Mouse (Mus musculus) forebrain, postnatal 0 days (tissue): ENCODE measurements around the gene Tmem37. TPM values are rescaled to one million over a fixed set of nuclear protein-coding genes. Genes with fewer than 3 reads are reported as not detected.

Experiments
- ATAC-seq: fragments of 200-750 bp; cut with Nextera tagmentation; 2 replicates; pipeline ENCODE4 v1.8.0; 2017; ENCODE audit warnings: mild to moderate bottlenecking, moderate library complexity
- DNase-seq: peaks from one replicate; pipeline ENCODE4 v3.0.0-alpha.2; 2015
- H3K27ac ChIP-seq: fragments of 300-500 bp; sonication (generic); 2 replicates; pipeline ENCODE4 v1.5.1; 2014; ENCODE audit warnings: low read depth, mild to moderate bottlenecking, antibody characterized with exemption, low read length, moderate library complexity, mixed read lengths
- H3K27me3 ChIP-seq: fragments of 300-500 bp; sonication (generic); 2 replicates; pipeline ENCODE4 v1.6.1; 2014; ENCODE audit warnings: mild to moderate bottlenecking, low read length, mixed read lengths; ENCODE audit not compliant: insufficient read depth
- H3K36me3 ChIP-seq: fragments of 300-500 bp; sonication (generic); 2 replicates; pipeline ENCODE4 v1.6.1; 2014; ENCODE audit warnings: mild to moderate bottlenecking, moderate library complexity; ENCODE audit not compliant: insufficient read depth
- H3K4me1 ChIP-seq: fragments of 300-500 bp; sonication (generic); 2 replicates; pipeline ENCODE4 v1.6.1; 2014; ENCODE audit warnings: antibody characterized with exemption; ENCODE audit not compliant: insufficient read depth
- H3K4me2 ChIP-seq: fragments of 300-500 bp; sonication (generic); 2 replicates; pipeline ENCODE4 v1.6.1; 2014; ENCODE audit warnings: low read depth, mild to moderate bottlenecking, moderate library complexity
- H3K4me3 ChIP-seq: fragments of 300-500 bp; sonication (generic); 2 replicates; pipeline ENCODE4 v1.5.1; 2014; ENCODE audit warnings: low read depth, low read length, mixed read lengths
- H3K9ac ChIP-seq: fragments of 300-500 bp; sonication (generic); 2 replicates; pipeline ENCODE4 v1.6.1; 2014; ENCODE audit warnings: mild to moderate bottlenecking
- H3K9me3 ChIP-seq: fragments of 300-500 bp; sonication (generic); 2 replicates; pipeline ENCODE4 v1.6.1; 2016; ENCODE audit warnings: low read length
- CTCF ChIP-seq: sonication (generic); IDR thresholded peaks from 2 replicates; pipeline ENCODE4 v1.5.1; 2016; ENCODE audit warnings: antibody characterized with exemption, control low read depth, low read depth
- WGBS: fragments of 180-500 bp; shearing (Covaris S2); extraction: QIAGEN DNeasy Blood & Tissue Kit; methylation state at CpG from one replicate; pipeline ENCODE4 v1.1.7; 2014; 5-methylcytosine and 5-hydroxymethylcytosine counted together
- polyA plus RNA-seq: library from polyadenylated mRNA; unstranded; fragments of >200 nt; fragmentation: Nextera tagmentation; extraction: Ambion mirVana; gene quantifications from 2 replicates; pipeline ENCODE4 v1.2.1, GENCODE M21; 2015
- total RNA-seq: library from RNA; depleted of rRNA; stranded (reverse); fragments of >200 nt; gene quantifications from 2 replicates; pipeline ENCODE4 v1.2.3, GENCODE M21; 2014

Gene Tmem37
- total and polyA plus RNA-seq, 2 experiments from 2014 or later = 6.0 to 6.8 TPM

GRCm38 (mm10) chr1:120109741-120110432 is 36.0 kb upstream of the Tmem37 start:
- Histone ChIP-seq H3K4me2 (no peak overlapping the region), H3K4me1 (no peaks in the 10 kb centered on the region), H3K9me3 (no peaks in the 10 kb centered on the region), H3K4me3 (no peak overlapping the region), H3K27ac (no peak overlapping the region), H3K27me3 (no peaks in the 10 kb centered on the region), H3K9ac (no peak overlapping the region), H3K36me3 (peaks cover 8% of the 10 kb centered on the region)
- ATAC-seq = no peak
- DNase-seq = no peak
- WGBS = 86% methylated on average over 19 of the region's 19 CpGs
- no peak for TF ChIP-seq CTCF

DNA sequence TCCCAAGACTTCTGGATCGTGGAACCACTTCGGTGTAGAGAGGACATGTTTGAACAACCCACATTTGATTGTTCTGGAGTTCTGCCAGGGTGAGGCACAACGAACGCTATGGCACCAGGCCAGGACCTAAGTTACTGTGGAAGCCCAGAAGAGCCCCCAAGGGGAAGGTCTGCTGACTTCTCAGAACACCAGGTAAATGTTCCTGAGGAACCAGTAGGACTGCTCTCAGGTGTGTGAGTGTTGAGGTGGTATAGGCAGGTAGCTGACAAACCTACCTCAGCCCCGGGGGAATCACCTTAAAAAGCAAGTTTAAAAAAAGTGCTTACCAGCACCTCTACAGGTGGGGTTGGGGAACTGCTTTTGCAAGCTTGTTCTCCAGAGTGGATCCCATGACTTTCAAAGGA is 31.7 kb upstream of the Tmem37 start:
- Histone ChIP-seq H3K4me3 (no peak overlapping the region), H3K27ac (no peak overlapping the region), H3K27me3 (no peaks in the 10 kb centered on the region), H3K9ac (no peak overlapping the region), H3K4me2 (no peak overlapping the region), H3K36me3 (no peaks in the 10 kb centered on the region), H3K9me3 (no peaks in the 10 kb centered on the region), H3K4me1 (no peaks in the 10 kb centered on the region)
- 61% methylated on average over 5 of the region's 5 CpGs for WGBS
- ATAC-seq (no peak), DNase-seq (no peak)
- TF ChIP-seq CTCF = 0 out of 2 replicates have a peak, but pooled peaks have one; percentile 2

- H3K27me3 ChIP-seq = no peaks in the 10 kb centered on the region
- no peak overlapping the region for H3K27ac ChIP-seq
- H3K4me3 ChIP-seq = no peak overlapping the region
- H3K4me2 ChIP-seq = no peak overlapping the region
- 88% methylated on average over 3 of the region's 3 CpGs for WGBS
- no peaks in the 10 kb centered on the region for H3K9me3 ChIP-seq
- no peaks in the 10 kb centered on the region for H3K4me1 ChIP-seq
- H3K36me3 ChIP-seq = no peaks in the 10 kb centered on the region
- ATAC-seq = no peak
- DNase-seq = no peak
- TF ChIP-seq CTCF = no peak
- H3K9ac ChIP-seq = no peak overlapping the region
These were observed 27.3 kb upstream of the Tmem37 start for GRCm38 (mm10) chr1:120101227-120101609.

GRCm38 (mm10) chr1:120100456-120101226 is 26.8 kb upstream of the Tmem37 start:
- TF ChIP-seq CTCF = no peak
- WGBS = 77% methylated on average over 8 of the region's 8 CpGs
- DNase-seq = no peak

DNA sequence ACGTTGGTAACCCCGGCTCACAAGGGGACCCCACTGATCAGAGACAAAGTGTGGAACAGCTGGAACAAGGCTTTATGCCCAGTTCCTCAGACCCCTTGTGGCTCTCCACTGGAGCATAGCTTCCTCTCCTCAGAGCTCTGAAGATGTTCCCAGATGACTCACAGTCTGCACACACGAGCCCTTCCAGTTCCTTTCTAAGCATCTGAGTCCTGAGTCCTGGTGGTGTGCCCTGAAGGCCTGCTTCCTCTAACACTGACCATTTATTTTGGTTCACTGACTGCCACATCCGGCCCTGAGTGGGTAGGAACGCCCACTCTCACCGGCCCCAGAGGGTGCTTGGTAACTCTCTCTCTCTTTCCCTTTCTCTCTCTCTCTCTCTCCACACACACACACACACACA is 25.6 kb upstream of the Tmem37 start:
- no peak overlapping the region for H3K4me3 ChIP-seq
- no peak overlapping the region for H3K27ac ChIP-seq
- no peak for TF ChIP-seq CTCF
- no peaks in the 10 kb centered on the region for H3K4me1 ChIP-seq
- 67% methylated on average over 6 of the region's 6 CpGs for WGBS
- ATAC-seq = 0 out of 2 replicates have a peak, but pooled peaks have one; percentile 18
- no peaks in the 10 kb centered on the region for H3K9me3 ChIP-seq
- no peaks in the 10 kb centered on the region for H3K27me3 ChIP-seq
- no peak overlapping the region for H3K9ac ChIP-seq
- H3K4me2 ChIP-seq = no peak overlapping the region
- DNase-seq = no peak
- no peaks in the 10 kb centered on the region for H3K36me3 ChIP-seq

More at GRCm38 (mm10) chr1:120100456-120101226, 26.8 kb upstream of the Tmem37 start:
- ATAC-seq = no peak
- Histone ChIP-seq H3K4me2 (no peak overlapping the region), H3K4me3 (no peak overlapping the region), H3K27ac (no peak overlapping the region), H3K4me1 (no peaks in the 10 kb centered on the region), H3K27me3 (no peaks in the 10 kb centered on the region), H3K9me3 (no peaks in the 10 kb centered on the region), H3K9ac (no peak overlapping the region), H3K36me3 (no peaks in the 10 kb centered on the region)

GRCm38 (mm10) chr1:120098327-120098726 is 24.5 kb upstream of the Tmem37 start:
- no peaks in the 10 kb centered on the region for H3K4me1 ChIP-seq
- WGBS = 12% methylated on average over 7 of the region's 7 CpGs
- no peak overlapping the region for H3K9ac ChIP-seq
- H3K36me3 ChIP-seq = no peaks in the 10 kb centered on the region
- no peak overlapping the region for H3K4me2 ChIP-seq
- no peaks in the 10 kb centered on the region for H3K9me3 ChIP-seq
- no peak overlapping the region for H3K27ac ChIP-seq
- DNase-seq = peak; percentile 65
- no peak for ATAC-seq
- H3K27me3 ChIP-seq = no peaks in the 10 kb centered on the region
- no peak overlapping the region for H3K4me3 ChIP-seq
- TF ChIP-seq CTCF = peak; percentile 69

GRCm38 (mm10) chr1:120094920-120095319 is 21.0 kb upstream of the Tmem37 start:
- Histone ChIP-seq H3K27me3 (no peaks in the 10 kb centered on the region), H3K4me3 (no peak overlapping the region), H3K9me3 (no peaks in the 10 kb centered on the region), H3K9ac (no peak overlapping the region), H3K27ac (no peak overlapping the region), H3K4me1 (no peaks in the 10 kb centered on the region), H3K4me2 (no peak overlapping the region), H3K36me3 (no peaks in the 10 kb centered on the region)
- ATAC-seq (no peak), DNase-seq (no peak)
- TF ChIP-seq CTCF = no peak
- 64% methylated on average over 3 of the region's 3 CpGs for WGBS
